32 mouse cellular contexts compared by ENCODE assay signal in genomic region chr8:3346691-3347413, GRCm38 (mm10). TPM values are rescaled to one million over a fixed set of nuclear protein-coding genes. Genes with fewer than 3 reads are reported as not detected.
DNase-seq lines count a peak whose midpoint lies in the region; ATAC-seq lines count a peak whose summit lies in the region.
"Had no signal": no experiment of that assay in that cellular context is flagged by ENCODE, and none has a peak within 500 bp of the region (broad histone marks: within the 10 kb centered on the region; RNA-seq: fewer than 3 reads in every experiment).

No protein-coding gene starts in this region.

- DNase-seq in heart, adult 11 months = peak; percentile 31
- DNase-seq in heart, postnatal 25 days (ENCODE audit: low spot score) = no peak
- DNase-seq in R1 (ENCODE audit: low read depth, low spot score) = peak; percentile 32
- DNase-seq in layer of hippocampus, postnatal 36 days = no peak
- no peak for DNase-seq in gastrocnemius, adult 8-10 months (ENCODE audit: low spot score in 2 of 2)
- DNase-seq: adrenal gland, adult 2 months; adrenal gland, postnatal 25 days; B cell, adult 2 months; cerebellum, adult 11-12 months; cerebellum, adult 8-10 months; cerebellum, postnatal 14 days; gastrocnemius, postnatal 10 days; gastrocnemius, postnatal 36 days; heart, adult 18-20 months; heart, postnatal 10 days; heart, postnatal 4 days had no signal

- ATAC-seq in megakaryocyte progenitor cell, adult 5-6 weeks (replicated peaks; ENCODE audit: poor library complexity) = peak; percentile 23
- ATAC-seq in intestine, embryonic 16.5 days = no peak
- ATAC-seq: forebrain, embryonic 15.5 days; hindbrain, postnatal 0 days; inflammation-experienced regulatory T-cells, adult 6 months; intestine, postnatal 0 days; Patski had no signal

- H3K4me2 ChIP-seq in intestine, embryonic 16.5 days (ENCODE audit: low read depth, low read length) = no peak overlapping the region
- H3K4me2 ChIP-seq: embryonic facial prominence, embryonic 12.5 days; embryonic facial prominence, embryonic 15.5 days; forebrain, embryonic 15.5 days; heart, embryonic 12.5 days; heart, embryonic 15.5 days; hindbrain, embryonic 14.5 days had no signal

- 83% methylated on average over 5 of the region's 5 CpGs for WGBS in intestine, embryonic 16.5 days

- no peaks in the 10 kb centered on the region for H3K27me3 ChIP-seq in intestine, embryonic 16.5 days (replicated peaks; ENCODE audit: control insufficient read depth, insufficient read depth, low read length)
- H3K27me3 ChIP-seq: CH12.LX; embryonic facial prominence, embryonic 12.5 days; embryonic facial prominence, embryonic 15.5 days; forebrain, embryonic 15.5 days; heart, embryonic 12.5 days; heart, embryonic 15.5 days; Patski had no signal

- no peak overlapping the region for H3K27ac ChIP-seq in intestine, embryonic 16.5 days (ENCODE audit: low read length)
- H3K27ac ChIP-seq: embryonic facial prominence, embryonic 12.5 days; embryonic facial prominence, embryonic 15.5 days; forebrain, embryonic 15.5 days; heart, embryonic 15.5 days; hindbrain, embryonic 14.5 days; hindbrain, postnatal 0 days had no signal

- H3K4me3 ChIP-seq in intestine, embryonic 16.5 days (ENCODE audit: low read length) = no peak overlapping the region
- H3K4me3 ChIP-seq: embryonic facial prominence, embryonic 12.5 days; embryonic facial prominence, embryonic 15.5 days; forebrain, embryonic 15.5 days; heart, embryonic 12.5 days; heart, embryonic 15.5 days had no signal

- no peak overlapping the region for H3K9ac ChIP-seq in intestine, embryonic 16.5 days (ENCODE audit: low read depth, low read length)
- H3K9ac ChIP-seq: embryonic facial prominence, embryonic 12.5 days; embryonic facial prominence, embryonic 15.5 days; forebrain, embryonic 15.5 days; heart, embryonic 12.5 days; heart, embryonic 15.5 days; hindbrain, embryonic 14.5 days had no signal

- no peaks in the 10 kb centered on the region for H3K36me3 ChIP-seq in intestine, embryonic 16.5 days (ENCODE audit: control insufficient read depth, insufficient read depth, low read length)
- H3K36me3 ChIP-seq: embryonic facial prominence, embryonic 12.5 days; embryonic facial prominence, embryonic 15.5 days; forebrain, embryonic 15.5 days; G1E; heart, embryonic 12.5 days; heart, embryonic 15.5 days had no signal

- intact Hi-C loops in heart, postnatal 25 days (cut with DNase I) = no loop called here

- no peaks in the 10 kb centered on the region for H3K9me3 ChIP-seq in intestine, embryonic 16.5 days (ENCODE audit: control insufficient read depth, low read length)
- H3K9me3 ChIP-seq: embryonic facial prominence, embryonic 15.5 days; forebrain, embryonic 15.5 days; G1E; heart, embryonic 12.5 days; heart, embryonic 15.5 days had no signal

- H3K4me1 ChIP-seq in intestine, embryonic 16.5 days (ENCODE audit: control insufficient read depth, insufficient read depth, low read length) = no peaks in the 10 kb centered on the region
- H3K4me1 ChIP-seq: embryonic facial prominence, embryonic 12.5 days; embryonic facial prominence, embryonic 15.5 days; forebrain, embryonic 15.5 days; heart, embryonic 12.5 days; heart, embryonic 15.5 days had no signal

RNA-seq across cellular contexts. Expression of gene A430078G23Rik, which starts 6.4 kb away (rescaled TPM):
- total RNA-seq in heart, postnatal 25 days (2021) = under 1 TPM; 0.34 to 0.67 TPM
- 6.6 and 10.0 TPM in 2 replicates for total RNA-seq in megakaryocyte progenitor cell, adult 5-6 weeks (2015)
- 16.5 and 23.9 TPM in 2 replicates for total RNA-seq in megakaryocyte progenitor cell, adult 5-6 weeks (2017)
- total RNA-seq in layer of hippocampus, postnatal 36 days (2021) = under 1 TPM in 1 of 2 experiments, not detected in 1; 0.25 TPM
- not detected for total RNA-seq in gastrocnemius, adult 8-10 months (2022)
- polyA plus RNA-seq in intestine, embryonic 16.5 days (2015; fragmentation: Nextera tagmentation; extraction: Ambion mirVana) = 0.32 and 0.45 TPM in 2 replicates
- total RNA-seq: CH12.LX; hindbrain, postnatal 0 days had no signal
- polyA plus RNA-seq: adrenal gland, adult 2 months; embryonic facial prominence, embryonic 12.5 days; forebrain, embryonic 11.5 days; heart, embryonic 12.5 days; hindbrain, embryonic 11.5 days; hindbrain, embryonic 14.5 days; hindbrain, postnatal 0 days; Patski had no signal

RNA-seq across cellular contexts. Expression of gene Arhgef18, which starts 46.0 kb away (rescaled TPM):
- total RNA-seq in heart, postnatal 25 days (2021) = 10 to 100 TPM; 20.0 to 20.3 TPM
- 22.6 and 28.9 TPM in 2 replicates for total RNA-seq in megakaryocyte progenitor cell, adult 5-6 weeks (2015)
- total RNA-seq in megakaryocyte progenitor cell, adult 5-6 weeks (2017) = 22.9 and 25.5 TPM in 2 replicates
- total RNA-seq in layer of hippocampus, postnatal 36 days (2021) = 10 to 100 TPM; 46.0 to 50.5 TPM
- total RNA-seq in gastrocnemius, adult 8-10 months (2022) = 10 to 100 TPM in 1 of 4 experiments, 1 to 10 TPM in 3; 7.4 to 11.5 (median 9.2) TPM
- 8.2 and 8.4 TPM in 2 replicates for polyA plus RNA-seq in intestine, embryonic 16.5 days (2015; fragmentation: Nextera tagmentation; extraction: Ambion mirVana)

Comparison
In these comparisons a context has a peak if more than half of its experiments do, and no peak if none do; other contexts are left out.
1. DNase-seq: peak in heart, adult 11 months (single experiment) and R1 (single experiment); none in heart, postnatal 25 days (single experiment), layer of hippocampus, postnatal 36 days (0 of 2) and gastrocnemius, adult 8-10 months (0 of 2).
2. RNA of gene A430078G23Rik, which starts 6.4 kb away (total RNA-seq): 6.6 to 23.9 TPM in megakaryocyte progenitor cell, adult 5-6 weeks; 0.34 to 0.67 TPM in heart, postnatal 25 days, 0.25 TPM in layer of hippocampus, postnatal 36 days and not detected in gastrocnemius, adult 8-10 months; every median in the first group is over 4 times any median in the second.